Mouse (Mus musculus): ENCODE results near the gene Strip1. TPM values are rescaled to one million over a fixed set of nuclear protein-coding genes. Genes with fewer than 3 reads are reported as not detected.

Gene Strip1
- total RNA-seq, 1 experiment from 2014 or later = 33.5 TPM

- no peak for ATAC-seq (ENCODE audit: extremely low read depth, insufficient number of reproducible peaks, low FRiP score, poor library complexity, severe bottlenecking)
Observed at GRCm38 (mm10) chr3:107630682-107631522, 592 bp downstream of the Strip1 start, which contains the start of gene Gm10961. Gene Gm10961 (plus strand): TSS chr3:107631322.

GRCm38 (mm10) chr3:107629411-107629810, 2.1 kb downstream of the Strip1 start:
- no peak for ATAC-seq (ENCODE audit: extremely low read depth, insufficient number of reproducible peaks, low FRiP score, poor library complexity, severe bottlenecking)

GRCm38 (mm10) chr3:107628551-107628950, 2.9 kb downstream of the Strip1 start:
- no peak for ATAC-seq (ENCODE audit: extremely low read depth, insufficient number of reproducible peaks, low FRiP score, poor library complexity, severe bottlenecking)

GRCm38 (mm10) chr3:107627641-107628040, 3.9 kb downstream of the Strip1 start:
- no peak for ATAC-seq (ENCODE audit: extremely low read depth, insufficient number of reproducible peaks, low FRiP score, poor library complexity, severe bottlenecking)

- no peak for ATAC-seq (ENCODE audit: extremely low read depth, insufficient number of reproducible peaks, low FRiP score, poor library complexity, severe bottlenecking)
Observed at GRCm38 (mm10) chr3:107626751-107627150, 4.7 kb downstream of the Strip1 start.

GRCm38 (mm10) chr3:107625536-107625935, 6.0 kb downstream of the Strip1 start:
- no peak for ATAC-seq (ENCODE audit: extremely low read depth, insufficient number of reproducible peaks, low FRiP score, poor library complexity, severe bottlenecking)

- no peak for ATAC-seq (ENCODE audit: extremely low read depth, insufficient number of reproducible peaks, low FRiP score, poor library complexity, severe bottlenecking)
Observed at GRCm38 (mm10) chr3:107624424-107624823, 7.1 kb downstream of the Strip1 start.

GRCm38 (mm10) chr3:107622537-107622936, 9.0 kb downstream of the Strip1 start:
- ATAC-seq (ENCODE audit: extremely low read depth, insufficient number of reproducible peaks, low FRiP score, poor library complexity, severe bottlenecking) = no peak

- ATAC-seq (ENCODE audit: extremely low read depth, insufficient number of reproducible peaks, low FRiP score, poor library complexity, severe bottlenecking) = no peak
Observed at GRCm38 (mm10) chr3:107621286-107622075, 10.0 kb downstream of the Strip1 start.

GRCm38 (mm10) chr3:107619911-107620310, 11.6 kb downstream of the Strip1 start:
- ATAC-seq (ENCODE audit: extremely low read depth, insufficient number of reproducible peaks, low FRiP score, poor library complexity, severe bottlenecking) = no peak

- ATAC-seq (ENCODE audit: extremely low read depth, insufficient number of reproducible peaks, low FRiP score, poor library complexity, severe bottlenecking) = no peak
Observed at GRCm38 (mm10) chr3:107617800-107618199, 13.7 kb downstream of the Strip1 start.

GRCm38 (mm10) chr3:107612902-107613525, 18.5 kb downstream of the Strip1 start:
- ATAC-seq (ENCODE audit: extremely low read depth, insufficient number of reproducible peaks, low FRiP score, poor library complexity, severe bottlenecking) = peak; percentile 47; the same call in 1 of the 2 replicates

- no peak for ATAC-seq (ENCODE audit: extremely low read depth, insufficient number of reproducible peaks, low FRiP score, poor library complexity, severe bottlenecking)
Observed at GRCm38 (mm10) chr3:107611394-107611793, 20.1 kb downstream of the Strip1 start.

- no peak for ATAC-seq (ENCODE audit: extremely low read depth, insufficient number of reproducible peaks, low FRiP score, poor library complexity, severe bottlenecking)
Observed at GRCm38 (mm10) chr3:107609376-107609775, 22.1 kb downstream of the Strip1 start.

GRCm38 (mm10) chr3:107608808-107609207, 22.7 kb downstream of the Strip1 start:
- ATAC-seq (ENCODE audit: extremely low read depth, insufficient number of reproducible peaks, low FRiP score, poor library complexity, severe bottlenecking) = no peak

- ATAC-seq (ENCODE audit: extremely low read depth, insufficient number of reproducible peaks, low FRiP score, poor library complexity, severe bottlenecking) = no peak
Observed at GRCm38 (mm10) chr3:107607221-107607620, 24.3 kb downstream of the Strip1 start.

GRCm38 (mm10) chr3:107605304-107605703, 26.2 kb downstream of the Strip1 start:
- ATAC-seq (ENCODE audit: extremely low read depth, insufficient number of reproducible peaks, low FRiP score, poor library complexity, severe bottlenecking) = peak; percentile 50; the same call in 1 of the 2 replicates

GRCm38 (mm10) chr3:107600127-107600526, 31.4 kb downstream of the Strip1 start:
- no peak for ATAC-seq (ENCODE audit: extremely low read depth, insufficient number of reproducible peaks, low FRiP score, poor library complexity, severe bottlenecking)

GRCm38 (mm10) chr3:107597586-107598389, 33.7 kb downstream of the Strip1 start:
- no peak for ATAC-seq (ENCODE audit: extremely low read depth, insufficient number of reproducible peaks, low FRiP score, poor library complexity, severe bottlenecking)
